Mouse (Mus musculus): Measurements from ENCODE around the gene Nsun3. TPM values are rescaled to one million over a fixed set of nuclear protein-coding genes. Genes with fewer than 3 reads are reported as not detected.

Gene Nsun3
- polyA plus RNA-seq, 1 experiment from 2014 or later = 12.5 TPM

- Histone ChIP-seq H3K9me3 (no peaks in the 10 kb centered on the region), H3K4me2 (replicated peaks) (no peak overlapping the region), H3K27me3 (replicated peaks) (no peaks in the 10 kb centered on the region), H3K4me3 (no peak overlapping the region), H3K9ac (no peak overlapping the region), H3K4me1 (no peaks in the 10 kb centered on the region), H3K27ac (no peak overlapping the region), H3K36me3 (peaks cover 22% of the 10 kb centered on the region)
- WGBS = 93% methylated on average over 3 of the region's 3 CpGs
- no peak for ATAC-seq (ENCODE audit: low FRiP score, low read depth)
These were observed 13.2 kb upstream of the Nsun3 start for GRCm38 (mm10) chr16:62799839-62800238.

- Histone ChIP-seq H3K9me3 (no peaks in the 10 kb centered on the region), H3K4me3 (no peak overlapping the region), H3K27me3 (replicated peaks) (no peaks in the 10 kb centered on the region), H3K9ac (no peak overlapping the region), H3K4me1 (no peaks in the 10 kb centered on the region), H3K36me3 (peaks cover 19% of the 10 kb centered on the region), H3K4me2 (replicated peaks) (no peak overlapping the region), H3K27ac (no peak overlapping the region)
- no peak for ATAC-seq (ENCODE audit: low FRiP score, low read depth)
- WGBS = 90% methylated on average over 4 of the region's 4 CpGs
These were observed 12.8 kb upstream of the Nsun3 start for GRCm38 (mm10) chr16:62799426-62799825.

GRCm38 (mm10) chr16:62798808-62799207, 12.2 kb upstream of the Nsun3 start:
- Histone ChIP-seq H3K9me3 (no peaks in the 10 kb centered on the region), H3K27me3 (replicated peaks) (no peaks in the 10 kb centered on the region), H3K4me3 (no peak overlapping the region), H3K27ac (no peak overlapping the region), H3K36me3 (peaks cover 17% of the 10 kb centered on the region), H3K4me2 (replicated peaks) (no peak overlapping the region), H3K9ac (no peak overlapping the region), H3K4me1 (no peaks in the 10 kb centered on the region)
- WGBS = 95% methylated on average over 3 of the region's 3 CpGs
- ATAC-seq (ENCODE audit: low FRiP score, low read depth) = no peak

- Histone ChIP-seq H3K4me1 (no peaks in the 10 kb centered on the region), H3K27ac (no peak overlapping the region), H3K36me3 (peaks cover 10% of the 10 kb centered on the region), H3K4me3 (no peak overlapping the region), H3K27me3 (replicated peaks) (no peaks in the 10 kb centered on the region), H3K9me3 (no peaks in the 10 kb centered on the region), H3K9ac (no peak overlapping the region), H3K4me2 (replicated peaks) (no peak overlapping the region)
- 85% methylated on average over 1 of the region's 1 CpGs for WGBS
- ATAC-seq (ENCODE audit: low FRiP score, low read depth) = no peak
These were observed 10.0 kb upstream of the Nsun3 start for GRCm38 (mm10) chr16:62796608-62797007.

GRCm38 (mm10) chr16:62782229-62782628, 4.4 kb downstream of the Nsun3 start:
- H3K27me3 ChIP-seq (replicated peaks) = no peaks in the 10 kb centered on the region
- H3K4me1 ChIP-seq = peaks cover 24% of the 10 kb centered on the region
- H3K9me3 ChIP-seq = no peaks in the 10 kb centered on the region
- no peak overlapping the region for H3K27ac ChIP-seq
- H3K4me3 ChIP-seq = no peak overlapping the region
- WGBS = 74% methylated on average over 5 of the region's 5 CpGs
- H3K36me3 ChIP-seq = no peaks in the 10 kb centered on the region
- ATAC-seq (ENCODE audit: low FRiP score, low read depth) = no peak
- H3K9ac ChIP-seq = no peak overlapping the region
- no peak overlapping the region for H3K4me2 ChIP-seq (replicated peaks)

GRCm38 (mm10) chr16:62778282-62778681, 8.3 kb downstream of the Nsun3 start:
- H3K9ac ChIP-seq = no peak overlapping the region
- no peak for ATAC-seq (ENCODE audit: low FRiP score, low read depth)
- H3K27me3 ChIP-seq (replicated peaks) = no peaks in the 10 kb centered on the region
- H3K4me1 ChIP-seq = peaks cover 3% of the 10 kb centered on the region; the same call in 1 of the 2 replicates
- no peak overlapping the region for H3K4me3 ChIP-seq
- no peak overlapping the region for H3K4me2 ChIP-seq (replicated peaks)
- H3K9me3 ChIP-seq = no peaks in the 10 kb centered on the region
- WGBS = 76% methylated on average over 10 of the region's 10 CpGs
- H3K27ac ChIP-seq = no peak overlapping the region
- H3K36me3 ChIP-seq = no peaks in the 10 kb centered on the region

- H3K4me3 ChIP-seq = no peak overlapping the region
- no peaks in the 10 kb centered on the region for H3K4me1 ChIP-seq
- H3K36me3 ChIP-seq = no peaks in the 10 kb centered on the region
- no peak overlapping the region for H3K9ac ChIP-seq
- WGBS = 85% methylated on average over 11 of the region's 11 CpGs
- no peak overlapping the region for H3K27ac ChIP-seq
- H3K4me2 ChIP-seq (replicated peaks) = no peak overlapping the region
- no peaks in the 10 kb centered on the region for H3K27me3 ChIP-seq (replicated peaks)
- no peaks in the 10 kb centered on the region for H3K9me3 ChIP-seq
- ATAC-seq (ENCODE audit: low FRiP score, low read depth) = no peak
These were observed 10.6 kb downstream of the Nsun3 start for GRCm38 (mm10) chr16:62776034-62776433.

GRCm38 (mm10) chr16:62773462-62773861, 13.2 kb downstream of the Nsun3 start:
- Histone ChIP-seq H3K27me3 (replicated peaks) (no peaks in the 10 kb centered on the region), H3K4me2 (replicated peaks) (no peak overlapping the region), H3K27ac (no peak overlapping the region), H3K9ac (no peak overlapping the region), H3K9me3 (no peaks in the 10 kb centered on the region), H3K4me1 (no peaks in the 10 kb centered on the region), H3K36me3 (no peaks in the 10 kb centered on the region), H3K4me3 (no peak overlapping the region)
- ATAC-seq (ENCODE audit: low FRiP score, low read depth) = no peak
- 86% methylated on average over 4 of the region's 4 CpGs for WGBS

- no peak overlapping the region for H3K4me2 ChIP-seq (replicated peaks)
- H3K9ac ChIP-seq = no peak overlapping the region
- 0 out of 2 replicates have a peak, but pooled peaks have one; percentile 37 for ATAC-seq (ENCODE audit: low FRiP score, low read depth)
- H3K27me3 ChIP-seq (replicated peaks) = no peaks in the 10 kb centered on the region
- H3K4me3 ChIP-seq = no peak overlapping the region
- no peaks in the 10 kb centered on the region for H3K9me3 ChIP-seq
- H3K4me1 ChIP-seq = no peaks in the 10 kb centered on the region
- 91% methylated on average over 2 of the region's 2 CpGs for WGBS
- H3K36me3 ChIP-seq = no peaks in the 10 kb centered on the region
- H3K27ac ChIP-seq = no peak overlapping the region
These were observed 28.3 kb downstream of the Nsun3 start for GRCm38 (mm10) chr16:62758340-62758739.

- ATAC-seq (ENCODE audit: low FRiP score, low read depth) = no peak
- H3K9ac ChIP-seq = no peak overlapping the region
- no peaks in the 10 kb centered on the region for H3K27me3 ChIP-seq (replicated peaks)
- WGBS = 94% methylated on average over 6 of the region's 6 CpGs
- H3K36me3 ChIP-seq = no peaks in the 10 kb centered on the region
- no peak overlapping the region for H3K4me3 ChIP-seq
- no peaks in the 10 kb centered on the region for H3K4me1 ChIP-seq
- H3K4me2 ChIP-seq (replicated peaks) = no peak overlapping the region
- H3K27ac ChIP-seq = no peak overlapping the region
- no peaks in the 10 kb centered on the region for H3K9me3 ChIP-seq
These were observed 31.3 kb downstream of the Nsun3 start for GRCm38 (mm10) chr16:62755307-62755706.

GRCm38 (mm10) chr16:62753597-62753996, 33.0 kb downstream of the Nsun3 start:
- Histone ChIP-seq H3K4me1 (no peaks in the 10 kb centered on the region), H3K9ac (no peak overlapping the region), H3K4me2 (replicated peaks) (no peak overlapping the region), H3K4me3 (no peak overlapping the region), H3K27me3 (replicated peaks) (no peaks in the 10 kb centered on the region), H3K36me3 (no peaks in the 10 kb centered on the region), H3K27ac (no peak overlapping the region), H3K9me3 (no peaks in the 10 kb centered on the region)
- 92% methylated on average over 1 of the region's 1 CpGs for WGBS
- ATAC-seq (ENCODE audit: low FRiP score, low read depth) = no peak

GRCm38 (mm10) chr16:62753079-62753478, 33.5 kb downstream of the Nsun3 start:
- H3K27me3 ChIP-seq (replicated peaks) = no peaks in the 10 kb centered on the region
- no peaks in the 10 kb centered on the region for H3K9me3 ChIP-seq
- 93% methylated on average over 4 of the region's 4 CpGs for WGBS
- no peaks in the 10 kb centered on the region for H3K4me1 ChIP-seq
- no peak overlapping the region for H3K9ac ChIP-seq
- H3K36me3 ChIP-seq = no peaks in the 10 kb centered on the region
- no peak overlapping the region for H3K4me3 ChIP-seq
- no peak overlapping the region for H3K27ac ChIP-seq
- no peak overlapping the region for H3K4me2 ChIP-seq (replicated peaks)
- ATAC-seq (ENCODE audit: low FRiP score, low read depth) = no peak

GRCm38 (mm10) chr16:62745875-62746274, 40.7 kb downstream of the Nsun3 start:
- Histone ChIP-seq H3K36me3 (no peaks in the 10 kb centered on the region), H3K4me1 (no peaks in the 10 kb centered on the region), H3K27ac (no peak overlapping the region), H3K4me3 (no peak overlapping the region), H3K27me3 (replicated peaks) (no peaks in the 10 kb centered on the region), H3K9ac (no peak overlapping the region), H3K9me3 (no peaks in the 10 kb centered on the region), H3K4me2 (replicated peaks) (no peak overlapping the region)
- ATAC-seq (ENCODE audit: low FRiP score, low read depth) = no peak
- 74% methylated on average over 2 of the region's 2 CpGs for WGBS
